Mouse (Mus musculus) liver, embryonic 15.5 days (tissue): ENCODE results near the gene Kdm1a. TPM values are rescaled to one million over a fixed set of nuclear protein-coding genes. Genes with fewer than 3 reads are reported as not detected.
A peak's percentile ranks its signal among the peaks of the same experiment; 100 is the strongest.

Experiments used
- ATAC-seq: fragments of 200-750 bp; cut with Nextera tagmentation; 2 replicates; pipeline ENCODE4 v1.8.0; 2017; ENCODE audit warnings: moderate number of reproducible peaks, mild to moderate bottlenecking, moderate library complexity; ENCODE audit not compliant: insufficient read depth
- H3K27ac ChIP-seq: fragments of 300-500 bp; sonication (generic); replicated peaks from 2 replicates; pipeline ENCODE4 v1.5.1; 2015; ENCODE audit warnings: mild to moderate bottlenecking, inconsistent platforms
- H3K27me3 ChIP-seq: fragments of 300-500 bp; sonication (generic); 2 replicates; pipeline ENCODE4 v1.6.1; 2015; ENCODE audit warnings: mild to moderate bottlenecking, inconsistent platforms
- H3K36me3 ChIP-seq: fragments of 300-500 bp; sonication (generic); replicated peaks from 2 replicates; pipeline ENCODE4 v1.6.1; 2015; ENCODE audit warnings: moderate library complexity, mild to moderate bottlenecking, inconsistent platforms
- H3K4me1 ChIP-seq: fragments of 300-500 bp; sonication (generic); replicated peaks from 2 replicates; pipeline ENCODE4 v1.6.1; 2015; ENCODE audit warnings: inconsistent platforms
- H3K4me2 ChIP-seq: fragments of 300-500 bp; sonication (generic); 2 replicates; pipeline ENCODE4 v1.6.1; 2015; ENCODE audit warnings: moderate library complexity, mild to moderate bottlenecking, inconsistent platforms
- H3K4me3 ChIP-seq: fragments of 300-500 bp; sonication (generic); replicated peaks from 2 replicates; pipeline ENCODE4 v1.5.1; 2015; ENCODE audit warnings: mild to moderate bottlenecking, inconsistent platforms
- H3K9ac ChIP-seq: fragments of 300-500 bp; sonication (generic); 2 replicates; pipeline ENCODE4 v1.6.1; 2015; ENCODE audit warnings: moderate library complexity, mild to moderate bottlenecking, inconsistent platforms
- H3K9me3 ChIP-seq: fragments of 300-500 bp; sonication (generic); replicated peaks from 2 replicates; pipeline ENCODE4 v1.6.1; 2016; ENCODE audit warnings: inconsistent platforms
- WGBS: fragments of 180-500 bp; shearing (Covaris S2); methylation state at CpG from one replicate; pipeline ENCODE4 v1.1.7; 2015; ENCODE audit warnings: mixed read lengths; ENCODE audit not compliant: insufficient replicate concordance; 5-methylcytosine and 5-hydroxymethylcytosine counted together
- polyA plus RNA-seq: library from polyadenylated mRNA; unstranded; fragments of >200 nt; fragmentation: Nextera tagmentation; extraction: Ambion mirVana; gene quantifications from 2 replicates; pipeline ENCODE4 v1.2.1, GENCODE M21; 2015

Kdm1a gene
- polyA plus RNA-seq, 1 experiment from 2014 or later, result 9.5 TPM

GRCm38 (mm10) chr4:136636511-136636910, 34.0 kb upstream of the Kdm1a start:
- H3K4me1 ChIP-seq, result peaks cover 10% of the 10 kb centered on the region
- H3K27ac ChIP-seq, result no peak overlapping the region
- H3K4me2 ChIP-seq, result no peak overlapping the region
- no peak overlapping the region for H3K4me3 ChIP-seq
- H3K36me3 ChIP-seq, result no peaks in the 10 kb centered on the region
- WGBS, result 45% methylated on average over 5 of the region's 5 CpGs
- ATAC-seq, result no peak
- H3K27me3 ChIP-seq, result peaks cover 36% of the 10 kb centered on the region
- no peaks in the 10 kb centered on the region for H3K9me3 ChIP-seq
- H3K9ac ChIP-seq, result no peak overlapping the region

- H3K36me3 ChIP-seq, result no peaks in the 10 kb centered on the region
- no peak overlapping the region for H3K4me3 ChIP-seq
- H3K4me2 ChIP-seq, result no peak overlapping the region
- H3K27ac ChIP-seq, result no peak overlapping the region
- no peaks in the 10 kb centered on the region for H3K9me3 ChIP-seq
- H3K27me3 ChIP-seq, result peaks cover 36% of the 10 kb centered on the region
- no peak for ATAC-seq
- H3K9ac ChIP-seq, result no peak overlapping the region
- peaks cover 10% of the 10 kb centered on the region for H3K4me1 ChIP-seq
Measured at GRCm38 (mm10) chr4:136635995-136636394, 33.5 kb upstream of the Kdm1a start.

- Histone ChIP-seq H3K36me3 (no peaks in the 10 kb centered on the region), H3K27ac (no peak overlapping the region), H3K9ac (no peak overlapping the region), H3K4me1 (no peaks in the 10 kb centered on the region), H3K4me2 (no peak overlapping the region), H3K4me3 (no peak overlapping the region), H3K9me3 (no peaks in the 10 kb centered on the region), H3K27me3 (peaks cover 7% of the 10 kb centered on the region)
- ATAC-seq, result no peak
- WGBS, result 79% methylated on average over 11 of the region's 11 CpGs
Measured at GRCm38 (mm10) chr4:136631237-136631994, 28.9 kb upstream of the Kdm1a start.

- 27% methylated on average over 6 of the region's 6 CpGs for WGBS
- ATAC-seq, result no peak
- H3K4me3 ChIP-seq, result no peak overlapping the region
- no peak overlapping the region for H3K27ac ChIP-seq
- no peaks in the 10 kb centered on the region for H3K4me1 ChIP-seq
- no peaks in the 10 kb centered on the region for H3K9me3 ChIP-seq
- no peaks in the 10 kb centered on the region for H3K27me3 ChIP-seq
- no peak overlapping the region for H3K9ac ChIP-seq
- no peaks in the 10 kb centered on the region for H3K36me3 ChIP-seq
- no peak overlapping the region for H3K4me2 ChIP-seq
Measured at GRCm38 (mm10) chr4:136626590-136626989, 24.1 kb upstream of the Kdm1a start.

GRCm38 (mm10) chr4:136622388-136622787, 19.9 kb upstream of the Kdm1a start, which contains the start of gene Lactbl1:
Gene Lactbl1 (plus strand): TSS chr4:136622621.
- 53% methylated on average over 6 of the region's 6 CpGs for whole genome bisulfite sequencing
- H3K4me1 ChIP-seq, result no peaks in the 10 kb centered on the region
- no peaks in the 10 kb centered on the region for H3K27me3 ChIP-seq
- H3K36me3 ChIP-seq, result no peaks in the 10 kb centered on the region
- no peak within 1 kb of the TSS for H3K4me3 ChIP-seq
- no peak within 1 kb of the TSS for H3K9ac ChIP-seq
- ATAC-seq, result no peak
- no peak within 1 kb of the TSS for H3K27ac ChIP-seq
- no peaks in the 10 kb centered on the region for H3K9me3 ChIP-seq
- H3K4me2 ChIP-seq, result no peak within 1 kb of the TSS

- Histone ChIP-seq H3K9ac (no peak overlapping the region), H3K27me3 (no peaks in the 10 kb centered on the region), H3K9me3 (no peaks in the 10 kb centered on the region), H3K4me1 (no peaks in the 10 kb centered on the region), H3K4me2 (no peak overlapping the region), H3K4me3 (no peak overlapping the region), H3K27ac (no peak overlapping the region), H3K36me3 (no peaks in the 10 kb centered on the region)
- WGBS, result 44% methylated on average over 5 of the region's 5 CpGs
- ATAC-seq, result no peak
Measured at GRCm38 (mm10) chr4:136621956-136622355, 19.4 kb upstream of the Kdm1a start.

- Histone ChIP-seq H3K4me1 (no peaks in the 10 kb centered on the region), H3K4me3 (no peak overlapping the region), H3K27ac (no peak overlapping the region), H3K4me2 (no peak overlapping the region), H3K36me3 (no peaks in the 10 kb centered on the region), H3K9me3 (no peaks in the 10 kb centered on the region), H3K27me3 (no peaks in the 10 kb centered on the region), H3K9ac (no peak overlapping the region)
- ATAC-seq, result no peak
- 3% methylated on average over 1 of the region's 1 CpGs for WGBS
Measured at GRCm38 (mm10) chr4:136621336-136621735, 18.8 kb upstream of the Kdm1a start.

GRCm38 (mm10) chr4:136613657-136614056, 11.1 kb upstream of the Kdm1a start:
- ATAC-seq, result no peak
- no peak overlapping the region for H3K4me3 ChIP-seq
- WGBS, result 53% methylated on average over 7 of the region's 7 CpGs
- H3K9me3 ChIP-seq, result no peaks in the 10 kb centered on the region
- H3K4me2 ChIP-seq, result no peak overlapping the region
- H3K27ac ChIP-seq, result no peak overlapping the region
- no peaks in the 10 kb centered on the region for H3K36me3 ChIP-seq
- no peaks in the 10 kb centered on the region for H3K4me1 ChIP-seq
- no peak overlapping the region for H3K9ac ChIP-seq
- no peaks in the 10 kb centered on the region for H3K27me3 ChIP-seq

GRCm38 (mm10) chr4:136610387-136610856, 7.9 kb upstream of the Kdm1a start, which contains the start of gene Tex46:
Gene Tex46 (plus strand): TSS chr4:136610437.
- Histone ChIP-seq H3K4me1 (no peaks in the 10 kb centered on the region), H3K9me3 (no peaks in the 10 kb centered on the region), H3K36me3 (no peaks in the 10 kb centered on the region), H3K4me3 (no peak within 1 kb of the TSS), H3K27me3 (no peaks in the 10 kb centered on the region), H3K27ac (no peak within 1 kb of the TSS), H3K9ac (no peak within 1 kb of the TSS), H3K4me2 (no peak within 1 kb of the TSS)
- 47% methylated on average over 4 of the region's 4 CpGs for WGBS
- no peak for ATAC-seq

GRCm38 (mm10) chr4:136605756-136606485, 3.4 kb upstream of the Kdm1a start:
- WGBS, result 76% methylated on average over 19 of the region's 19 CpGs

GRCm38 (mm10) chr4:136602018-136602554, 437 bp downstream of the Kdm1a start:
- peaks cover 27% of the 10 kb centered on the region for H3K4me1 ChIP-seq
- under 1% methylated on average over 50 of the region's 68 CpGs for WGBS
- ATAC-seq, result peak; percentile 67

More at GRCm38 (mm10) chr4:136605756-136606485, 3.4 kb upstream of the Kdm1a start:
- Histone ChIP-seq H3K27me3 (no peaks in the 10 kb centered on the region), H3K4me3 (no peak overlapping the region), H3K9ac (no peak overlapping the region), H3K36me3 (no peaks in the 10 kb centered on the region), H3K27ac (no peak overlapping the region), H3K4me2 (no peak overlapping the region), H3K4me1 (peaks cover 13% of the 10 kb centered on the region), H3K9me3 (no peaks in the 10 kb centered on the region)
- ATAC-seq, result no peak

More at GRCm38 (mm10) chr4:136602018-136602554, 437 bp downstream of the Kdm1a start:
- no peaks in the 10 kb centered on the region for H3K27me3 ChIP-seq
- H3K9me3 ChIP-seq, result no peaks in the 10 kb centered on the region
- H3K9ac ChIP-seq, result peak overlapping the region; percentile 98
- no peaks in the 10 kb centered on the region for H3K36me3 ChIP-seq
- peak overlapping the region; percentile 77 for H3K4me2 ChIP-seq
- peak overlapping the region; percentile 99 for H3K4me3 ChIP-seq
- peak overlapping the region; percentile 86 for H3K27ac ChIP-seq
